Mouse (Mus musculus) forebrain, postnatal 0 days (tissue): ENCODE results near the gene Ppp1r12c. TPM values are rescaled to one million over a fixed set of nuclear protein-coding genes. Genes with fewer than 3 reads are reported as not detected.

ENCODE experiments used
- ATAC-seq: fragments of 200-750 bp; cut with Nextera tagmentation; 2 replicates; pipeline ENCODE4 v1.8.0; 2017; ENCODE audit warnings: mild to moderate bottlenecking, moderate library complexity
- DNase-seq: peaks from one replicate; pipeline ENCODE4 v3.0.0-alpha.2; 2015
- H3K27ac ChIP-seq: fragments of 300-500 bp; sonication (generic); 2 replicates; pipeline ENCODE4 v1.5.1; 2014; ENCODE audit warnings: low read depth, mild to moderate bottlenecking, antibody characterized with exemption, low read length, moderate library complexity, mixed read lengths
- H3K27me3 ChIP-seq: fragments of 300-500 bp; sonication (generic); 2 replicates; pipeline ENCODE4 v1.6.1; 2014; ENCODE audit warnings: mild to moderate bottlenecking, low read length, mixed read lengths; ENCODE audit not compliant: insufficient read depth
- H3K36me3 ChIP-seq: fragments of 300-500 bp; sonication (generic); 2 replicates; pipeline ENCODE4 v1.6.1; 2014; ENCODE audit warnings: mild to moderate bottlenecking, moderate library complexity; ENCODE audit not compliant: insufficient read depth
- H3K4me1 ChIP-seq: fragments of 300-500 bp; sonication (generic); 2 replicates; pipeline ENCODE4 v1.6.1; 2014; ENCODE audit warnings: antibody characterized with exemption; ENCODE audit not compliant: insufficient read depth
- H3K4me2 ChIP-seq: fragments of 300-500 bp; sonication (generic); 2 replicates; pipeline ENCODE4 v1.6.1; 2014; ENCODE audit warnings: low read depth, mild to moderate bottlenecking, moderate library complexity
- H3K4me3 ChIP-seq: fragments of 300-500 bp; sonication (generic); 2 replicates; pipeline ENCODE4 v1.5.1; 2014; ENCODE audit warnings: low read depth, low read length, mixed read lengths
- H3K9ac ChIP-seq: fragments of 300-500 bp; sonication (generic); 2 replicates; pipeline ENCODE4 v1.6.1; 2014; ENCODE audit warnings: mild to moderate bottlenecking
- H3K9me3 ChIP-seq: fragments of 300-500 bp; sonication (generic); 2 replicates; pipeline ENCODE4 v1.6.1; 2016; ENCODE audit warnings: low read length
- CTCF ChIP-seq: sonication (generic); IDR thresholded peaks from 2 replicates; pipeline ENCODE4 v1.5.1; 2016; ENCODE audit warnings: antibody characterized with exemption, control low read depth, low read depth
- WGBS: fragments of 180-500 bp; shearing (Covaris S2); extraction: QIAGEN DNeasy Blood & Tissue Kit; methylation state at CpG from one replicate; pipeline ENCODE4 v1.1.7; 2014; 5-methylcytosine and 5-hydroxymethylcytosine counted together
- polyA plus RNA-seq: library from polyadenylated mRNA; unstranded; fragments of >200 nt; fragmentation: Nextera tagmentation; extraction: Ambion mirVana; gene quantifications from 2 replicates; pipeline ENCODE4 v1.2.1, GENCODE M21; 2015
- total RNA-seq: library from RNA; depleted of rRNA; stranded (reverse); fragments of >200 nt; gene quantifications from 2 replicates; pipeline ENCODE4 v1.2.3, GENCODE M21; 2014

Ppp1r12c gene
- total and polyA plus RNA-seq, 2 experiments from 2014 or later: 35.1 to 94.2 TPM

GRCm38 (mm10) chr7:4500892-4501471 lies 498 bp downstream of the Ppp1r12c start:
- peaks cover 13% of the 10 kb centered on the region for H3K36me3 ChIP-seq
- 3% methylated on average over 44 of the region's 52 CpGs for WGBS
- peak overlapping the region; percentile 83 for H3K4me3 ChIP-seq
- peak overlapping the region; percentile 85 for H3K9ac ChIP-seq
- peak overlapping the region; percentile 69 for H3K4me2 ChIP-seq
- TF ChIP-seq CTCF: no peak
- H3K4me1 ChIP-seq: peaks cover 19% of the 10 kb centered on the region; the same call in 1 of the 2 replicates
- ATAC-seq: peak; percentile 34
- H3K27me3 ChIP-seq: no peaks in the 10 kb centered on the region
- peak overlapping the region; percentile 88 for H3K27ac ChIP-seq
- no peak for DNase-seq
- no peaks in the 10 kb centered on the region for H3K9me3 ChIP-seq

DNA sequence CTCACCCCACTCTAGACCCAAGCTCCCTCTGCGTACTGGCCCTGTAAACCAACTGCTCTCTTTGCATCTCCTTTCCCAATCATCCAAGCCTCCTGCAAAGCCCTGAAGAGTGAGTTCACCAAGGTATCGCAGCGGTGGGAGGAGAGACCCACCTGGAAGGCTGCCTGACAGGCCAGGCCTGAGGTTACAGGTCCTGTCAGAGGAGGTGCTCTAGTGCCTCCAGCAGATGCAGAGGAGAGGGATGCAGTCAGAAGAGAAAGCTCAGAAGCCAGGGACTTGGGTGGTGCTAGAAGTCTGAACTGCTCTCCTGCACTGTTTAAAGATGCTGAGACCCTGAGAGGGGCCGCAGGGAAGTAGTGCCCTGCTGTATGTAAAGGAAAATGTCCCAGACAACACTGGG lies 2.4 kb downstream of the Ppp1r12c start:
- no peak overlapping the region for H3K4me3 ChIP-seq
- H3K9ac ChIP-seq: no peak overlapping the region; the same call in 1 of the 2 replicates

GRCm38 (mm10) chr7:4498251-4498650 lies 3.2 kb downstream of the Ppp1r12c start:
- peak; percentile 46 for DNase-seq
- 13% methylated on average over 9 of the region's 9 CpGs for WGBS
- H3K27ac ChIP-seq: no peak overlapping the region
- no peak for TF ChIP-seq CTCF
- H3K36me3 ChIP-seq: peaks cover 23% of the 10 kb centered on the region
- H3K4me1 ChIP-seq: peaks cover 19% of the 10 kb centered on the region; the same call in 1 of the 2 replicates
- H3K9ac ChIP-seq: no peak overlapping the region
- no peaks in the 10 kb centered on the region for H3K9me3 ChIP-seq
- H3K27me3 ChIP-seq: no peaks in the 10 kb centered on the region
- H3K4me3 ChIP-seq: no peak overlapping the region
- no peak for ATAC-seq
- peak overlapping the region; percentile 15; the same call in 1 of the 2 replicates for H3K4me2 ChIP-seq

More for the DNA sequence above, 2.4 kb downstream of the Ppp1r12c start:
- DNase-seq (no peak), ATAC-seq (no peak)
- Histone ChIP-seq H3K9me3 (no peaks in the 10 kb centered on the region), H3K4me2 (peak overlapping the region; percentile 69; the same call in 1 of the 2 replicates), H3K27ac (no peak overlapping the region), H3K4me1 (peaks cover 19% of the 10 kb centered on the region; the same call in 1 of the 2 replicates), H3K27me3 (no peaks in the 10 kb centered on the region), H3K36me3 (peaks cover 22% of the 10 kb centered on the region)
- TF ChIP-seq CTCF: no peak
- WGBS: 89% methylated on average over 4 of the region's 4 CpGs

DNA sequence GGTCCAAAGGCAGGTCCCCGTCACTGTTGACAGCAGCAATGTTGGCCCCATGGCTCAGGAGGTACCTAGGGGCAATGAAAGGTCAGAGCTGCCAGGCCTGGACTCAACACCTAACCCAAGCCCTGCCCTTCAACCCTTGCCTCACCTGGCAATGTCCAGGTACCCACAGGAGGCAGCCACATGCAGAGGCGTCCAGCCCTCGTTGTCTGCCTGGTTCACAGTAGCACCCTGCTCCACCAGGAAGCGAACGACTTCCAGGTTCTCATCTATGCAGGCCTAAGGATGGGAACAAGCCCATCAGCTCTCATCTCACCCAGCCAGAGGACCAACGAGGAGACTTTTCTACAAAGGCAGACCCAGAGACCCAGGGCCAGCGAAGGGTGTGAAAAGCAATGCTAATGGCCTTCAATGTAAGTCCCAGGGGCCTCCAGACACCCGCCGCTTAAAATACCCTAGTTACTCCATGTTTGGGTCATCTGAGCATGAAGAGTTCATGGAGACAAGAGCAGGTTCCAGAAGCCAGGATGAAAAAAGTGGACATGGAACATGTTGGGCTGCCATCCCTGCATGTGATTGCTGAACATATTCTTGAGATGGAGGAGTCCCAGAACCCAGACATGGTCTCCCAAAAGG lies 4.1 kb downstream of the Ppp1r12c start:
- H3K36me3 ChIP-seq: peaks cover 28% of the 10 kb centered on the region
- H3K4me3 ChIP-seq: no peak overlapping the region
- no peak overlapping the region for H3K27ac ChIP-seq
- no peak for ATAC-seq
- peaks cover 19% of the 10 kb centered on the region; the same call in 1 of the 2 replicates for H3K4me1 ChIP-seq
- no peaks in the 10 kb centered on the region for H3K27me3 ChIP-seq
- no peak for TF ChIP-seq CTCF
- 93% methylated on average over 9 of the region's 9 CpGs for WGBS
- no peak overlapping the region for H3K9ac ChIP-seq
- no peak overlapping the region for H3K4me2 ChIP-seq
- DNase-seq: no peak
- H3K9me3 ChIP-seq: no peaks in the 10 kb centered on the region

DNA sequence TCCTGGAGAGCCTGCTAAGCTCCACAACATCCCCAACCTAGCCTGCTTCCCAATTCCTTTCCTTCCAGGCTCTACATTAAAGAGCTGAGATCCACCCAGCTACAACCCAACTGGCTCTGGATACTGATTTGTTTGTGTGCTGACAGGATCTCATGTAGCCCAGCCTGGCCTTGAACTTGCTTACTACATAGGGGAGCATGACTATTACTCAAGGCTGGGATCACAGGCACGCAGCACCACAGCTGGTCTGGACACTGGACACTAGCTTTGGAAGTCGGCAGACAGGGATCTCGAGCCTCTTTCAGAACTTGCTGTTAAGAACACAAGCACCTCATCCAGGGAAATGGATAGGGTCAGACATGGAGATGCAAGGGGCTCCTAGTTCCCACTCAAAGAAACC lies 5.0 kb downstream of the Ppp1r12c start:
- 95% methylated on average over 3 of the region's 3 CpGs for WGBS
- Histone ChIP-seq H3K27me3 (no peaks in the 10 kb centered on the region), H3K9ac (no peak overlapping the region), H3K4me3 (no peak overlapping the region), H3K27ac (no peak overlapping the region), H3K4me1 (peaks cover 19% of the 10 kb centered on the region; the same call in 1 of the 2 replicates), H3K4me2 (no peak overlapping the region), H3K36me3 (peaks cover 28% of the 10 kb centered on the region), H3K9me3 (no peaks in the 10 kb centered on the region)
- no peak for ATAC-seq
- no peak for TF ChIP-seq CTCF
- DNase-seq: no peak

DNA sequence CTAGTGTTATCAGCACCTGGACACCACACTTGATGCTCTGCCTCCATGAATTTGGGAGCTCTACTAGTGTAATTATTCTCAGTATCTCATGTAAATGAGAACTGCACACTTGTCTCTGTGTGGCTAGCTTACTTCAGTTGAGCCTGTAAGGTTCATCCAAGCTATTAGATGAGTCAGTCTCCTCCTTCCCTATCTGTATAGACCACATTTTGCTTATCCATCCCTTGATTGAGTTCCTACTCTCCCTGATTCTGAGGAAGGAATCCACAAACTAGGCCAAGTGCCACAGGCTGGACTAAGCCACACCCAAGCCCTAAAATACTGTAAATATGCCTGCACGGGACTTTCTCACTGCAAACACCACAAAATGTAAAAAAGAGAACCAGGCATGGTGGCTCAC lies 7.5 kb downstream of the Ppp1r12c start:
- H3K27me3 ChIP-seq: no peaks in the 10 kb centered on the region
- no peak overlapping the region for H3K4me2 ChIP-seq
- no peak overlapping the region for H3K27ac ChIP-seq
- H3K4me1 ChIP-seq: 0 out of 2 replicates have a peak, but pooled peaks cover 8% of the 10 kb centered on the region
- ATAC-seq (no peak), DNase-seq (no peak)
- H3K4me3 ChIP-seq: no peak overlapping the region
- WGBS: 89% methylated on average over 1 of the region's 1 CpGs
- no peaks in the 10 kb centered on the region for H3K9me3 ChIP-seq
- no peak overlapping the region for H3K9ac ChIP-seq
- peaks cover 40% of the 10 kb centered on the region for H3K36me3 ChIP-seq
- no peak for TF ChIP-seq CTCF
